8 mouse cellular contexts compared by ENCODE assay signal in genomic region chr9:69455391-69455790, GRCm38 (mm10). TPM values are rescaled to one million over a fixed set of nuclear protein-coding genes. Genes with fewer than 3 reads are reported as not detected.
DNase-seq lines count a peak whose midpoint lies in the region; ATAC-seq lines count a peak whose summit lies in the region.

No protein-coding gene starts in this region.

- peak overlapping the region; percentile 91 for H3K4me3 ChIP-seq in heart, embryonic 15.5 days
- peak overlapping the region; percentile 72 for H3K4me3 ChIP-seq in limb, embryonic 15.5 days
- peak overlapping the region; percentile 76 for H3K4me3 ChIP-seq in stomach, embryonic 16.5 days (replicated peaks; ENCODE audit: low read length)

- peak overlapping the region; percentile 97 for H3K27ac ChIP-seq in heart, embryonic 15.5 days
- peak overlapping the region; percentile 99 for H3K27ac ChIP-seq in limb, embryonic 15.5 days
- peak overlapping the region; percentile 95 for H3K27ac ChIP-seq in stomach, embryonic 16.5 days (ENCODE audit: low read length)

- ATAC-seq in heart, embryonic 15.5 days (replicated peaks; ENCODE audit: insufficient number of reproducible peaks, insufficient read depth, low FRiP score, low read depth): no peak
- ATAC-seq in limb, embryonic 15.5 days (ENCODE audit: insufficient number of reproducible peaks, low FRiP score, low TSS enrichment, low read depth): no peak
- no peak for ATAC-seq in stomach, embryonic 16.5 days (ENCODE audit: insufficient read depth, low FRiP score)

- H3K9ac ChIP-seq in heart, embryonic 15.5 days: peak overlapping the region; percentile 29; the same call in 1 of the 2 replicates
- peak overlapping the region; percentile 24; the same call in 1 of the 2 replicates for H3K9ac ChIP-seq in limb, embryonic 15.5 days
- peak overlapping the region; percentile 70 for H3K9ac ChIP-seq in stomach, embryonic 16.5 days (ENCODE audit: low read length)

- H3K27me3 ChIP-seq in heart, embryonic 15.5 days: no peaks in the 10 kb centered on the region
- no peaks in the 10 kb centered on the region for H3K27me3 ChIP-seq in limb, embryonic 15.5 days
- H3K27me3 ChIP-seq in stomach, embryonic 16.5 days (ENCODE audit: control insufficient read depth, insufficient read depth, low read length): no peaks in the 10 kb centered on the region

- 33% methylated on average over 4 of the region's 4 CpGs for WGBS in heart, embryonic 15.5 days
- WGBS in limb, embryonic 15.5 days: 27% methylated on average over 4 of the region's 4 CpGs
- WGBS in stomach, embryonic 16.5 days: 34% methylated on average over 4 of the region's 4 CpGs

- H3K4me2 ChIP-seq in heart, embryonic 15.5 days: peak overlapping the region; percentile 70
- H3K4me2 ChIP-seq in limb, embryonic 15.5 days: peak overlapping the region; percentile 62
- peak overlapping the region; percentile 70 for H3K4me2 ChIP-seq in stomach, embryonic 16.5 days (ENCODE audit: low read depth, low read length)

- peak; percentile 53 to 62 for DNase-seq in adrenal gland, postnatal 36 days
- no peak for DNase-seq in adrenal gland, adult 8-10 months
- peak; percentile 50 for DNase-seq in CD4-positive, CD25-positive, alpha-beta regulatory T cell, adult 2 months (ENCODE audit: low read depth, low spot score)
- no peak for DNase-seq in right cerebral cortex, postnatal 36 days (ENCODE audit: low spot score in 2 of 2)
- no peak for DNase-seq in urinary bladder, postnatal 25 days (ENCODE audit: low spot score)

- no peaks in the 10 kb centered on the region for H3K9me3 ChIP-seq in heart, embryonic 15.5 days (replicated peaks)
- no peaks in the 10 kb centered on the region for H3K9me3 ChIP-seq in limb, embryonic 15.5 days
- no peaks in the 10 kb centered on the region for H3K9me3 ChIP-seq in stomach, embryonic 16.5 days (replicated peaks; ENCODE audit: control insufficient read depth, low read length)

- no peaks in the 10 kb centered on the region for H3K36me3 ChIP-seq in heart, embryonic 15.5 days
- H3K36me3 ChIP-seq in limb, embryonic 15.5 days: peaks cover 5% of the 10 kb centered on the region; the same call in 1 of the 2 replicates
- H3K36me3 ChIP-seq in stomach, embryonic 16.5 days (ENCODE audit: control insufficient read depth, insufficient read depth, low read length): no peaks in the 10 kb centered on the region

- peaks cover 70% of the 10 kb centered on the region for H3K4me1 ChIP-seq in heart, embryonic 15.5 days (replicated peaks)
- peaks cover 72% of the 10 kb centered on the region for H3K4me1 ChIP-seq in limb, embryonic 15.5 days
- peaks cover 59% of the 10 kb centered on the region for H3K4me1 ChIP-seq in stomach, embryonic 16.5 days (ENCODE audit: control insufficient read depth, insufficient read depth, low read length)

RNA-seq across cellular contexts. Expression of gene Anxa2, which starts 2.0 kb away (rescaled TPM):
- total RNA-seq in adrenal gland, postnatal 36 days (2021): 100 to 1,000 TPM; 396 to 515 TPM
- 100 to 1,000 TPM; 281 to 586 (median 466) TPM for total RNA-seq in adrenal gland, adult 8-10 months (2022)
- 544 and 629 TPM in 2 replicates for polyA plus RNA-seq in heart, embryonic 15.5 days (2015; fragmentation: Nextera tagmentation; extraction: Ambion mirVana)
- 1,913 and 2,040 TPM in 2 replicates for polyA plus RNA-seq in limb, embryonic 15.5 days (2015; fragmentation: Nextera tagmentation; extraction: Ambion mirVana)
- polyA plus RNA-seq in stomach, embryonic 16.5 days (2015; fragmentation: Nextera tagmentation; extraction: Ambion mirVana): 1,223 and 1,404 TPM in 2 replicates

RNA-seq across cellular contexts. Expression of gene Ice2, which starts 57.7 kb away (rescaled TPM):
- total RNA-seq in adrenal gland, postnatal 36 days (2021): 10 to 100 TPM; 12.9 to 15.3 TPM
- total RNA-seq in adrenal gland, adult 8-10 months (2022): 10 to 100 TPM; 13.9 to 22.5 (median 18.6) TPM
- polyA plus RNA-seq in heart, embryonic 15.5 days (2015; fragmentation: Nextera tagmentation; extraction: Ambion mirVana): 11.0 and 11.5 TPM in 2 replicates
- 13.0 and 14.5 TPM in 2 replicates for polyA plus RNA-seq in limb, embryonic 15.5 days (2015; fragmentation: Nextera tagmentation; extraction: Ambion mirVana)
- polyA plus RNA-seq in stomach, embryonic 16.5 days (2015; fragmentation: Nextera tagmentation; extraction: Ambion mirVana): 14.6 and 16.8 TPM in 2 replicates

Comparison
In these comparisons a context has a peak if more than half of its experiments do, and no peak if none do; other contexts are left out.
1. DNase-seq: peak in adrenal gland, postnatal 36 days (2 of 2) and CD4-positive, CD25-positive, alpha-beta regulatory T cell, adult 2 months (single experiment); none in adrenal gland, adult 8-10 months (single experiment), right cerebral cortex, postnatal 36 days (0 of 2) and urinary bladder, postnatal 25 days (single experiment).
2. Peak in every context shown above with its lines, with median percentiles within 50 percentile points of each other: H3K27ac ChIP-seq, H3K4me2 ChIP-seq, H3K4me3 ChIP-seq and H3K9ac ChIP-seq.